In the genomic region with DNA sequence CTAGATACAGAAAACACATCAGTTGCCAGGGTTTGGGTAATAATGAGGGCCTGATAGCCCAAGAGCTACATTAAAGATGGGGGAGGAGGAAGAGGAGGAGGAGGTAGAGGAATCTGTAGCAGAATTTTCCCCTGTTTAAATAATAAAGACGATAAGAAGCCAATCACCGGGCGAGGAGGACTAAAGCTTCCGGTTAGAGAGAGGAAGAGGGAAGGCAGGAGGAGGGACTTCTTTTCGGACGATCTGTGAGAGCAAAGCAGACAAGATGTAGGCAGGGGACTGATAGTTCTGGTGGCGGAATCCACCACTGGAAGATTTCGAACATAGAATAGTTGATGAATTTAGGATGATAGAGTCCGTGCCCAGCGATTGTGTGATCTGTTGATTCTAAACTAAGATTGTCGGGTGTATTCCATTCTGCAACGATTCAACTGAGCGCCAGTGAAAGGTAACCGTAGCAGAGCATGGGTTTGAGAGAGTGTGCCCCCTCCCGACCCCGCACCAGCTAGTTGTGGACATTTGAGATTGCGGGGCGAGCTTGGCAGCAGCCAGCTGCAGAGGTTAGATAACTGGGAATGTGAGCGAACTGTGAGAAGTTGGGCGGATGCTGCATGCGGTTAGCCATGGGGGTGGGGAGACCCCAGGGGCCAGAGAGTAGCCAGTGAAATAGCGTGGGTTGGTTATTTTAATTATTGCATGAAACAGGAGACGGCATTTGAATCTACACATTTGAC, we compare ENCODE assay signal across 10 mouse cellular contexts. TPM values are rescaled to one million over a fixed set of nuclear protein-coding genes. Genes with fewer than 3 reads are reported as not detected.
DNase-seq lines count a peak whose midpoint lies in the region; ATAC-seq and TF ChIP-seq lines count a peak whose summit lies in the region.
"Had no signal": no experiment of that assay in that cellular context is flagged by ENCODE, and none has a peak within 500 bp of the region (broad histone marks: within the 10 kb centered on the region; RNA-seq: fewer than 3 reads in every experiment).

No protein-coding gene starts in this region.

- no peaks in the 10 kb centered on the region for H3K36me3 ChIP-seq in heart, embryonic 12.5 days
- peaks cover 19% of the 10 kb centered on the region for H3K36me3 ChIP-seq in E14TG2a.4 (ENCODE audit: insufficient read depth, low read length)
- H3K36me3 ChIP-seq in liver, embryonic 16.5 days (ENCODE audit: control insufficient read depth, insufficient read depth) = no peaks in the 10 kb centered on the region

- no peak for DNase-seq in heart, adult 18-20 months
- DNase-seq in cerebellum, postnatal 25 days = no peak
- no peak for DNase-seq in adrenal gland, postnatal 4 days (ENCODE audit: low spot score in 2 of 2)
- DNase-seq: cerebellum, postnatal 36 days had no signal

- no peak overlapping the region; the same call in none of the 2 replicates for H3K27ac ChIP-seq in heart, embryonic 12.5 days (ENCODE audit: poor library complexity, severe bottlenecking)
- peak overlapping the region; percentile 17; the same call in 1 of the 2 replicates for H3K27ac ChIP-seq in liver, embryonic 16.5 days (ENCODE audit: low read length)
- H3K27ac ChIP-seq: left cerebral cortex, adult 2 months had no signal

- H3K4me3 ChIP-seq in heart, embryonic 12.5 days = peak overlapping the region; percentile 49
- peak overlapping the region; percentile 82 for H3K4me3 ChIP-seq in E14TG2a.4 (replicated peaks; ENCODE audit: low read length)
- peak overlapping the region; percentile 47 for H3K4me3 ChIP-seq in liver, embryonic 16.5 days (ENCODE audit: low read depth, low read length)
- H3K4me3 ChIP-seq: left cerebral cortex, adult 2 months had no signal

- H3K9me3 ChIP-seq in heart, embryonic 12.5 days (replicated peaks) = no peaks in the 10 kb centered on the region
- peaks cover 4% of the 10 kb centered on the region; the same call in 1 of the 2 replicates for H3K9me3 ChIP-seq in E14TG2a.4 (ENCODE audit: low read length)
- H3K9me3 ChIP-seq in liver, embryonic 16.5 days (replicated peaks; ENCODE audit: control insufficient read depth, low read length) = no peaks in the 10 kb centered on the region

- H3K4me1 ChIP-seq in heart, embryonic 12.5 days (replicated peaks) = 0 out of 2 replicates have a peak, but pooled peaks cover 4% of the 10 kb centered on the region
- H3K4me1 ChIP-seq in E14TG2a.4 (replicated peaks; ENCODE audit: low read depth, low read length) = peaks cover 36% of the 10 kb centered on the region
- no peaks in the 10 kb centered on the region; the same call in 1 of the 2 replicates for H3K4me1 ChIP-seq in liver, embryonic 16.5 days (ENCODE audit: control insufficient read depth, low read depth, low read length)

- no peak for TF ChIP-seq CTCF in E14TG2a.4 (conservative IDR thresholded peaks at IDR 0.05; ENCODE audit: low read length)

- no peaks in the 10 kb centered on the region for H3K27me3 ChIP-seq in heart, embryonic 12.5 days (replicated peaks)
- H3K27me3 ChIP-seq in E14TG2a.4 (ENCODE audit: insufficient read depth, low read length) = no peaks in the 10 kb centered on the region
- H3K27me3 ChIP-seq in liver, embryonic 16.5 days (ENCODE audit: control insufficient read depth, insufficient read depth, low read depth, low read length) = no peaks in the 10 kb centered on the region

- no peak overlapping the region for H3K9ac ChIP-seq in heart, embryonic 12.5 days
- 0 out of 2 replicates have a peak overlapping the region, but pooled peaks have one; percentile 31 for H3K9ac ChIP-seq in liver, embryonic 16.5 days (ENCODE audit: low read depth, low read length)

- H3K4me2 ChIP-seq in heart, embryonic 12.5 days = peak overlapping the region; percentile 53
- peak overlapping the region; percentile 46 for H3K4me2 ChIP-seq in liver, embryonic 16.5 days (ENCODE audit: low read depth, low read length)

- peak; percentile 87 for ATAC-seq in heart, embryonic 12.5 days (ENCODE audit: insufficient number of reproducible peaks, low FRiP score)
- peak; percentile 60 for ATAC-seq in common myeloid progenitor, adult 5-6 weeks (replicated peaks; ENCODE audit: low read depth, poor library complexity, severe bottlenecking)
- peak; percentile 83 for ATAC-seq in liver, embryonic 16.5 days (ENCODE audit: low read depth)
- ATAC-seq in cerebellum, adult (ENCODE audit: insufficient number of reproducible peaks, low FRiP score, low TSS enrichment) = no peak

- WGBS in heart, embryonic 12.5 days = 49% methylated on average over 23 of the region's 23 CpGs
- WGBS in liver, embryonic 16.5 days (ENCODE audit: insufficient replicate concordance) = 47% methylated on average over 23 of the region's 23 CpGs

RNA-seq across cellular contexts. Expression of gene Pdzrn4, which starts 52.4 kb away (rescaled TPM):
- polyA plus RNA-seq in heart, embryonic 12.5 days (2016; fragmentation: Nextera tagmentation; extraction: Ambion mirVana) = 0.57 and 0.80 TPM in 2 replicates
- total RNA-seq in heart, adult 18-20 months (2021) = 1 to 10 TPM; 1.2 to 1.4 TPM
- total RNA-seq in common myeloid progenitor, adult 5-6 weeks (2017) = not detected in 2 replicates
- 0.02 TPM in 1 of 2 replicates, not detected in the other for polyA plus RNA-seq in liver, embryonic 16.5 days (2015; fragmentation: Nextera tagmentation; extraction: Ambion mirVana)
- 1 to 10 TPM in 1 of 2 experiments, under 1 TPM in 1; 0.73 to 1.2 TPM for total RNA-seq in adrenal gland, postnatal 4 days (2021)
